Mouse (Mus musculus) cortical plate, adult 2 months (tissue): ENCODE measurements around the gene Tmem131.

ENCODE experiments used
- CTCF ChIP-seq: fragments of 200-500 bp; IDR thresholded peaks from 2 replicates; pipeline ENCODE4 v1.5.1; 2011; ENCODE audit warnings: mild to moderate bottlenecking, control low read depth, low read length; ENCODE audit not compliant: insufficient read depth; ENCODE audit errors: extremely low read depth
- POLR2A ChIP-seq: fragments of 200-500 bp; IDR thresholded peaks from 2 replicates; pipeline ENCODE4 v1.6.1; 2011; ENCODE audit warnings: mild to moderate bottlenecking, low read length, control low read depth; ENCODE audit not compliant: insufficient read depth; ENCODE audit errors: extremely low read depth

- no peak for TF ChIP-seq POLR2A
- TF ChIP-seq CTCF, result no peak
These were observed at the start of gene Tmem131 for GRCm38 (mm10) chr1:36943653-36944052.
